Mouse (Mus musculus) left cerebral cortex, adult 6 months (tissue): ENCODE results near the gene Rgmb. TPM values are rescaled to one million over a fixed set of nuclear protein-coding genes. Genes with fewer than 3 reads are reported as not detected.

ENCODE experiments used
- long read RNA-seq, 2 experiments: library from polyadenylated mRNA; unstranded; transcript quantifications; one replicate each; pipeline ENCODE4 v2.0.0; 2019 to 2020
- polyA plus RNA-seq: library from polyadenylated mRNA; unstranded; fragments of <200 nt; fragmentation: Nextera tagmentation; gene quantifications from 2 replicates; pipeline ENCODE4 v1.2.3, GENCODE M21; 2021

The Rgmb gene
- polyA plus RNA-seq, result 6.5 and 45.2 TPM in 2 replicates
- long read RNA-seq, experiment 1, full-length matches to known transcripts, result 42 of 64 reads
- long read RNA-seq, experiment 1, partial matches to known transcripts, result 3 of 64 reads
- long read RNA-seq, experiment 1, other reads (novel, unspliced or antisense), result 19 of 64 reads
- long read RNA-seq, experiment 2, full-length matches to known transcripts, result 1 of 10 reads
- long read RNA-seq, experiment 2, partial matches to known transcripts, result 2 of 10 reads
- long read RNA-seq, experiment 2, other reads (novel, unspliced or antisense), result 7 of 10 reads

DNA sequence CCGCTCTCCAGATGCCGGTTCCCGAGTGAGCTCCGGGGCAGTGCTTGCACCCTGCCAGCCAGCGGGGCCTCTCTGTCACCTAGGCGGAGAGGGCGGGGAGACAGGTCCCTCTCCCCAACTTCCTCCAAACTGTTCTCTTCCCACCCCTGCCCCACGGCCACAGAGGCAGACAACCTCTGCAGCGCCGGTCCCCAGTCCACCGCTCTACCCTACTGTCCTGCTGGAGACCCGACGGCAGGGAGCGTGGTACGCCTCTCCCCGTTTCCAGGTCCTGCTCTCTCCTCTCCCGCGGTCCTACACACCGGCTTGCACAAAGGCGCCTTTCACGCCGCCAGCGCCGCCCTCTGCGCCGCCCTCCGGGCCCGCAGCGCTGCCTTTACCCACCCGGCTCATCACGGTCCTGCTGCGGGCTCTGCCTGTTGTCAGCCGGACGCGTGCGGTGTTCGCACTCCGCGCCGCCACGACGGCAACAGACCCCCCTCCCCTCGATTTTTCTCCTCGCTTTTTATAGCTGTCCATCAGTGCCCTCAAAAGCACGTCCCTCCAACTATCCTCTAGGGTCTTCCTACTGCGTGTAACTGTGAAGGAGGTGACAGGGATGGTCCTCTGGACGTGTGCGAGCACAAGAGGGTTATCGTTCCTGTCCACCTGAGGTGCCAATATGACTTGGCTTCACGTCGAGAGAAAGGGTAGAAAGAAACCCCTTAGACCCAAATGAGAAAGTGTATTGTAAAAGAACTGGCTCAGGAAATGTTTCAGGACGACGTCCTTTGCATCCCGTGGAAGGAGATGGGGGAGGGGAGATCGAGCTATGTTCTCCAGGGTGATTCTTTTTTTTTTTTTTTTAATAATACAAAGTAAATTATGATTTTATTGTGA is at the start of gene Rgmb:
Gene Rgmb (minus strand): TSS at position 274 of the 879 bp plus-strand sequence.

Other genes starting within 250 kb of the Rgmb start
- 3.0 and 11.0 TPM in 2 replicates for gene Chd1, start 126.1 kb downstream of the Rgmb start, polyA plus RNA-seq